Mouse (Mus musculus): Measurements from ENCODE around the gene Ipo9. TPM values are rescaled to one million over a fixed set of nuclear protein-coding genes. Genes with fewer than 3 reads are reported as not detected.

The Ipo9 gene
- polyA plus RNA-seq, 1 experiment from 2014 or later, result 24.7 TPM

DNA sequence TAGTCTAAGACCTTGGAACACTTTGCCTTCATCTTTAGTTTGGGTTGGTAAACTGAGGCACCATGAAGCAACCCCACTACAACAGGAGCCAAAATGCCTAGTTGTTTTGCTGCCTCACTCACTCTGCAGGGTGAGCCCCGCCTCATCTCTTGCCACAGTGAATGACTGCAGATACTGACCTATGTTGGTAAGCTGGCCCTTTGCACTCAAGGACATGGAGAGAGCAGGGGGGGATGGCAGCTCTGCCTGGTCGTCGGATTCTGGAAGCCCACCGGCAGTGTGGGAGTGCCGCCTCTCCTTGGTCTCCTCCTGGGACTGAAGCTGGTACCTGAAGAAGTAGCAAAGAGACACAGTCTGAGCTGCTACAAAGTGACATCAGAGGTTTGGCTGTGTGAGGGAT lies 37.2 kb upstream of the Ipo9 start:
- H3K9me3 ChIP-seq (ENCODE audit: control insufficient read depth, low read length), result no peaks in the 10 kb centered on the region
- WGBS, result 89% methylated on average over 5 of the region's 5 CpGs
- no peak for TF ChIP-seq EP300 (optimal IDR thresholded peaks at IDR 0.05)
- no peak for TF ChIP-seq CTCF (IDR thresholded peaks at IDR 0.05; ENCODE audit: low read depth)

GRCm38 (mm10) chr1:135466935-135467334 lies 36.6 kb upstream of the Ipo9 start:
- Histone ChIP-seq H3K9me3 (ENCODE audit: control insufficient read depth, low read length) (no peaks in the 10 kb centered on the region), H3K9ac (ENCODE audit: low read length) (no peak overlapping the region), H3K4me3 (ENCODE audit: low read depth, low read length) (no peak overlapping the region), H3K27me3 (ENCODE audit: control insufficient read depth, insufficient read depth, low read length) (no peaks in the 10 kb centered on the region), H3K4me1 (replicated peaks; ENCODE audit: control insufficient read depth, insufficient read depth) (no peaks in the 10 kb centered on the region), H3K27ac (replicated peaks) (no peak overlapping the region), H3K36me3 (ENCODE audit: control insufficient read depth, insufficient read depth, low read length) (peaks cover 8% of the 10 kb centered on the region; the same call in 1 of the 2 replicates), H3K4me2 (replicated peaks; ENCODE audit: low read depth) (no peak overlapping the region)
- DNase-seq (ENCODE audit: low spot score), result peak; percentile 31
- whole genome bisulfite sequencing, result 37% methylated on average over 3 of the region's 3 CpGs
- TF ChIP-seq EP300 (optimal IDR thresholded peaks at IDR 0.05) (no peak), CTCF (IDR thresholded peaks at IDR 0.05; ENCODE audit: low read depth) (no peak)
- peak; percentile 91 for ATAC-seq (ENCODE audit: low FRiP score, low TSS enrichment)

More for the DNA sequence above, 37.2 kb upstream of the Ipo9 start:
- no peak overlapping the region for H3K9ac ChIP-seq (ENCODE audit: low read length)
- no peak overlapping the region for H3K27ac ChIP-seq (replicated peaks)
- ATAC-seq (ENCODE audit: low FRiP score, low TSS enrichment) (no peak), DNase-seq (ENCODE audit: low spot score) (no peak)
- no peak overlapping the region for H3K4me3 ChIP-seq (ENCODE audit: low read depth, low read length)
- peaks cover 8% of the 10 kb centered on the region; the same call in 1 of the 2 replicates for H3K36me3 ChIP-seq (ENCODE audit: control insufficient read depth, insufficient read depth, low read length)
- no peaks in the 10 kb centered on the region for H3K27me3 ChIP-seq (ENCODE audit: control insufficient read depth, insufficient read depth, low read length)
- no peaks in the 10 kb centered on the region for H3K4me1 ChIP-seq (replicated peaks; ENCODE audit: control insufficient read depth, insufficient read depth)
- H3K4me2 ChIP-seq (replicated peaks; ENCODE audit: low read depth), result no peak overlapping the region

DNA sequence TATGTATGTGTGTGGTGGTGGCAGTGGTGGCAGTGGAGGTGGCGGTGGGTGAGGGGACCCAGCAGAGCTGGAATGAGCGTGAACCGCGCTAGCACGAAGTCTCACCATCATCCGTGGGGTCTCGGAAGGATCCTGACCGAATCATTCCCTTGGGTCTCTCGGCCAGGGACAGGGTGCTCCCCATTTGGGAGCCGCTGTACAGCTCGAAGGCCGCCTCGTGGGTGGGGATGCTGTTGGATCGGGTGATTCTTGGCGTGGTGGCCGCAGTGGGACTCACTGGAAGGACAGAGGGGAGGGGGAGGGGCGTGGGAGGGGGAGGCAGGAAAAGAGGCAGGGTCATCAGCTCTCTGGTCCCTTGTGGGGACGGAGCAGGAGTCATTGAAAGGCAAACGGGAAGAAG lies 35.4 kb upstream of the Ipo9 start:
- DNase-seq (ENCODE audit: low spot score) (no peak), ATAC-seq (ENCODE audit: low FRiP score, low TSS enrichment) (no peak)
- TF ChIP-seq EP300 (optimal IDR thresholded peaks at IDR 0.05) (no peak), CTCF (IDR thresholded peaks at IDR 0.05; ENCODE audit: low read depth) (no peak)
- Histone ChIP-seq H3K27ac (replicated peaks) (no peak overlapping the region), H3K4me3 (ENCODE audit: low read depth, low read length) (no peak overlapping the region), H3K36me3 (ENCODE audit: control insufficient read depth, insufficient read depth, low read length) (peaks cover 8% of the 10 kb centered on the region; the same call in 1 of the 2 replicates), H3K9ac (ENCODE audit: low read length) (no peak overlapping the region), H3K4me2 (replicated peaks; ENCODE audit: low read depth) (no peak overlapping the region), H3K4me1 (replicated peaks; ENCODE audit: control insufficient read depth, insufficient read depth) (no peaks in the 10 kb centered on the region), H3K9me3 (ENCODE audit: control insufficient read depth, low read length) (no peaks in the 10 kb centered on the region), H3K27me3 (ENCODE audit: control insufficient read depth, insufficient read depth, low read length) (no peaks in the 10 kb centered on the region)
- WGBS, result 91% methylated on average over 19 of the region's 19 CpGs

- DNase-seq (ENCODE audit: low spot score) (no peak), ATAC-seq (ENCODE audit: low FRiP score, low TSS enrichment) (no peak)
- H3K27ac ChIP-seq (replicated peaks), result peak overlapping the region; percentile 35; the same call in 1 of the 2 replicates
- no peaks in the 10 kb centered on the region for H3K27me3 ChIP-seq (ENCODE audit: control insufficient read depth, insufficient read depth, low read length)
- H3K4me1 ChIP-seq (replicated peaks; ENCODE audit: control insufficient read depth, insufficient read depth), result no peaks in the 10 kb centered on the region
- H3K4me3 ChIP-seq (ENCODE audit: low read depth, low read length), result no peak overlapping the region
- peaks cover 4% of the 10 kb centered on the region; the same call in 1 of the 2 replicates for H3K36me3 ChIP-seq (ENCODE audit: control insufficient read depth, insufficient read depth, low read length)
- TF ChIP-seq CTCF (IDR thresholded peaks at IDR 0.05; ENCODE audit: low read depth) (no peak), EP300 (optimal IDR thresholded peaks at IDR 0.05) (no peak)
- H3K4me2 ChIP-seq (replicated peaks; ENCODE audit: low read depth), result no peak overlapping the region
- no peaks in the 10 kb centered on the region for H3K9me3 ChIP-seq (ENCODE audit: control insufficient read depth, low read length)
- no peak overlapping the region for H3K9ac ChIP-seq (ENCODE audit: low read length)
- WGBS, result 46% methylated on average over 8 of the region's 8 CpGs
Measured at GRCm38 (mm10) chr1:135462736-135463135, 32.4 kb upstream of the Ipo9 start.

DNA sequence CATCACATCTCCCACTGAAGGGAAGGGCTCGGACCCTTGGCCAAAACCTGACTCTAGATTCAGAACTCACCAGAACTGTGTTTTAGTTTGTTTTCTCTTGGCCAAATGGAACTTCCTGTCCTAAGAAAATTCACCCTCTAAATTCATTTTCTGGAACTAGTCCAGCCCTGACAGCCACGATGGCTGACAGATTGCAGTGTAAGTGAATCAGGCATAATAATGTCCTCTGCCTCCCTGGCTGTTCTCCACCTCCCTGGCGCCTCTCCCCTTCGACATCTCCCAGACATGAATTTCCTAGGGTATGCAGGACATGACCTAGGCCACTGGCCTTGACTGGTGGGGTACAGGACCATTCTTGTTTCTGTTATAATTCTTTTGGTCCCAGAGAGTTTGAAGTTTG lies 32.0 kb upstream of the Ipo9 start:
- WGBS, result 48% methylated on average over 4 of the region's 4 CpGs
- no peak for ATAC-seq (ENCODE audit: low FRiP score, low TSS enrichment)
- Histone ChIP-seq H3K27me3 (ENCODE audit: control insufficient read depth, insufficient read depth, low read length) (no peaks in the 10 kb centered on the region), H3K4me1 (replicated peaks; ENCODE audit: control insufficient read depth, insufficient read depth) (no peaks in the 10 kb centered on the region), H3K27ac (replicated peaks) (no peak overlapping the region), H3K4me3 (ENCODE audit: low read depth, low read length) (no peak overlapping the region), H3K9ac (ENCODE audit: low read length) (no peak overlapping the region), H3K4me2 (replicated peaks; ENCODE audit: low read depth) (no peak overlapping the region), H3K36me3 (ENCODE audit: control insufficient read depth, insufficient read depth, low read length) (peaks cover 3% of the 10 kb centered on the region; the same call in 1 of the 2 replicates), H3K9me3 (ENCODE audit: control insufficient read depth, low read length) (no peaks in the 10 kb centered on the region)
- DNase-seq (ENCODE audit: low spot score), result no peak
- TF ChIP-seq CTCF (IDR thresholded peaks at IDR 0.05; ENCODE audit: low read depth) (no peak), EP300 (optimal IDR thresholded peaks at IDR 0.05) (no peak)

- H3K9me3 ChIP-seq (ENCODE audit: control insufficient read depth, low read length), result no peaks in the 10 kb centered on the region
- ATAC-seq (ENCODE audit: low FRiP score, low TSS enrichment) (peak; percentile 39; the same call in 1 of the 2 replicates), DNase-seq (ENCODE audit: low spot score) (peak; percentile 73)
- no peaks in the 10 kb centered on the region for H3K4me1 ChIP-seq (replicated peaks; ENCODE audit: control insufficient read depth, insufficient read depth)
- no peaks in the 10 kb centered on the region for H3K36me3 ChIP-seq (ENCODE audit: control insufficient read depth, insufficient read depth, low read length)
- H3K27ac ChIP-seq (replicated peaks), result no peak overlapping the region
- H3K9ac ChIP-seq (ENCODE audit: low read length), result no peak overlapping the region
- no peaks in the 10 kb centered on the region for H3K27me3 ChIP-seq (ENCODE audit: control insufficient read depth, insufficient read depth, low read length)
- no peak overlapping the region for H3K4me3 ChIP-seq (ENCODE audit: low read depth, low read length)
- WGBS, result 79% methylated on average over 3 of the region's 3 CpGs
- no peak overlapping the region for H3K4me2 ChIP-seq (replicated peaks; ENCODE audit: low read depth)
- TF ChIP-seq CTCF (IDR thresholded peaks at IDR 0.05; ENCODE audit: low read depth) (peak; percentile 84), EP300 (optimal IDR thresholded peaks at IDR 0.05) (no peak)
Measured at GRCm38 (mm10) chr1:135461097-135461730, 30.9 kb upstream of the Ipo9 start.

Data from stomach, postnatal 0 days (tissue).